Mouse (Mus musculus): ENCODE data around the gene Herc4. TPM values are rescaled to one million over a fixed set of nuclear protein-coding genes. Genes with fewer than 3 reads are reported as not detected.

Herc4 gene
- polyA plus RNA-seq, 1 experiment from 2014 or later, result 20.9 TPM

DNA sequence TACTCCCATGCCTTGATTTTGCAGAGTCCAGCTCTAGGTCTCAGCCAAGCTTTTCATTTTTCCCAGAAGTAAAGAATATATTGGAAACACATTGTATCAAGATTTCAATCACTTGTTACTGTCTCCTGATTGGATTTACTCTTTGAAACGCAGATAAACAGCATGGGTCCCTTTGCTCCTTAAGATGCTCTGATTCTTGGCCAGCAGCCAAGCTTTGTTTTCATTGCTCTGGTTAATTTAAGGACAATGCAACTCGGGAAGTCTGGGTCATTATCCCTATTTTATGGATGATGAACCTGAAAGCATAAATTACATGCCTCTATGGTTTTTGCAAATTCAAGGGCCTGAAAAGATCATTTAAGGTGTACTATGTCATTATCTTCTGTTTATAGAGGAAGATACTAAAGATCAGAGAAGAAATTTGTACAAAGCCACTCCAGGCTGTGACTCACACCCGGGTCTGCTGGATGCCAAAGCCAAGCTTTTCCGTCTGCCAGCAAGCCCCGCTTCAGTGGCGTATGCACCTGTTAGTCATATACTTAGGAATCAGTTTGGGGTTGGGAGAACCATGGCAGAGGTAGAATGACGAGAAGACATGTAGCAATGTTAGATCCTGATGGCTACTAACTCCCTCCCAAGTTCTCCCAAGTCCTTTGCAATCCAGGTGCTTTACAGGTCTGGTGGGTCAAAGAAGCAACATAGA, 22.4 kb upstream of the Herc4 start:
- Histone ChIP-seq H3K9me3 (ENCODE audit: control insufficient read depth, low read length) (no peaks in the 10 kb centered on the region), H3K36me3 (ENCODE audit: control insufficient read depth, insufficient read depth, low read length) (no peaks in the 10 kb centered on the region), H3K9ac (ENCODE audit: low read length) (no peak overlapping the region), H3K4me2 (replicated peaks; ENCODE audit: low read depth) (no peak overlapping the region), H3K27ac (replicated peaks) (no peak overlapping the region), H3K27me3 (ENCODE audit: control insufficient read depth, insufficient read depth, low read length) (no peaks in the 10 kb centered on the region), H3K4me1 (replicated peaks; ENCODE audit: control insufficient read depth, insufficient read depth) (no peaks in the 10 kb centered on the region), H3K4me3 (ENCODE audit: low read depth, low read length) (no peak overlapping the region)
- DNase-seq (ENCODE audit: low spot score) (no peak), ATAC-seq (ENCODE audit: low FRiP score, low TSS enrichment) (no peak)
- WGBS, result 66% methylated on average over 7 of the region's 7 CpGs
- TF ChIP-seq CTCF (IDR thresholded peaks at IDR 0.05; ENCODE audit: low read depth) (no peak), EP300 (optimal IDR thresholded peaks at IDR 0.05) (no peak)

DNA sequence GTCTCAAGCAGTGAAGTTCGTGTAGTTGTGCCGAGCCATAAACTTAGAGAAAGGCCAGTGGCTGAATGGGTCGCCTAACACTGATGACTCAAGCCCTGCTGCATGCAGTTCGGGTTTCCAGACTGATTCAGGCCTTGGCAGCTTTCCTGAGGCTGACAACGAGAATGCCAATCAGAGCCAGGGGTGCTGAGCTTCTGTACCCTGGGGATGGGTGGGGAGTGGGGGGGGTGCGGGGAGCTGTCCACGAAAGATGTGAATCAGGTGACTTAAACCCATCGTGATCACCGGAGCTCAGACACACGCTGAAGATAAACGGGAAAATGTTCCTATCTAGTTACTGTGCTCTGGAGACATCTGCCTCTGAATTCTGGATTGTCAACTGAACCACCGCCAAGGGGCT, 19.3 kb upstream of the Herc4 start:
- no peak overlapping the region for H3K27ac ChIP-seq (replicated peaks)
- no peaks in the 10 kb centered on the region for H3K36me3 ChIP-seq (ENCODE audit: control insufficient read depth, insufficient read depth, low read length)
- DNase-seq (ENCODE audit: low spot score), result no peak
- no peak overlapping the region for H3K4me3 ChIP-seq (ENCODE audit: low read depth, low read length)
- TF ChIP-seq CTCF (IDR thresholded peaks at IDR 0.05; ENCODE audit: low read depth) (no peak), EP300 (optimal IDR thresholded peaks at IDR 0.05) (no peak)
- ATAC-seq (ENCODE audit: low FRiP score, low TSS enrichment), result no peak
- WGBS, result 64% methylated on average over 12 of the region's 12 CpGs
- no peak overlapping the region for H3K4me2 ChIP-seq (replicated peaks; ENCODE audit: low read depth)
- H3K27me3 ChIP-seq (ENCODE audit: control insufficient read depth, insufficient read depth, low read length), result no peaks in the 10 kb centered on the region
- H3K9ac ChIP-seq (ENCODE audit: low read length), result no peak overlapping the region
- H3K9me3 ChIP-seq (ENCODE audit: control insufficient read depth, low read length), result no peaks in the 10 kb centered on the region
- H3K4me1 ChIP-seq (replicated peaks; ENCODE audit: control insufficient read depth, insufficient read depth), result no peaks in the 10 kb centered on the region

GRCm38 (mm10) chr10:63230266-63230665, 13.3 kb upstream of the Herc4 start:
- DNase-seq (ENCODE audit: low spot score) (no peak), ATAC-seq (ENCODE audit: low FRiP score, low TSS enrichment) (no peak)
- H3K27me3 ChIP-seq (ENCODE audit: control insufficient read depth, insufficient read depth, low read length), result no peaks in the 10 kb centered on the region
- no peaks in the 10 kb centered on the region for H3K36me3 ChIP-seq (ENCODE audit: control insufficient read depth, insufficient read depth, low read length)
- no peak overlapping the region for H3K4me2 ChIP-seq (replicated peaks; ENCODE audit: low read depth)
- H3K9ac ChIP-seq (ENCODE audit: low read length), result no peak overlapping the region
- H3K27ac ChIP-seq (replicated peaks), result no peak overlapping the region
- TF ChIP-seq CTCF (IDR thresholded peaks at IDR 0.05; ENCODE audit: low read depth) (no peak), EP300 (optimal IDR thresholded peaks at IDR 0.05) (no peak)
- no peak overlapping the region for H3K4me3 ChIP-seq (ENCODE audit: low read depth, low read length)
- no peaks in the 10 kb centered on the region for H3K9me3 ChIP-seq (ENCODE audit: control insufficient read depth, low read length)
- 78% methylated on average over 7 of the region's 7 CpGs for WGBS
- H3K4me1 ChIP-seq (replicated peaks; ENCODE audit: control insufficient read depth, insufficient read depth), result no peaks in the 10 kb centered on the region

DNA sequence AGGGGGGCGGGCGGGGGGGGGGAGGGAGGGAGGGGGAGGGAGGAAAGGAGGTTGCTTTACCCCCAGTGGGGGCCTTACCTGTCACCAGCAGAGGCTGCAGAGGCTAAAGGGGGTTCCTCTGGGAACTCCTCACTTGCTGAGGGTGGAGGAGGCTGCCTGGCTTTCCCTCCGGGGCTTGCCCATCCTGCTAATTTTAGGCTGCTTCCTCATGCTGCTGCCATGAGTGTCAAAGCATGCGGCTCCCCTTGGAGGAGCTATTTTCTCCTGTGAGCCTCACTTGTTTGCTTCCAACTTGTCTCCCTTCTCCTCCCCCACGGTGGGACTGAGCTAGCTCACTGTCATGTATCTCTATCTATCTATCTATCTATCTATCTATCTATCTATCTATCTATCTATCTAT, 12.8 kb upstream of the Herc4 start:
- no peaks in the 10 kb centered on the region for H3K36me3 ChIP-seq (ENCODE audit: control insufficient read depth, insufficient read depth, low read length)
- no peak overlapping the region for H3K27ac ChIP-seq (replicated peaks)
- H3K9me3 ChIP-seq (ENCODE audit: control insufficient read depth, low read length), result no peaks in the 10 kb centered on the region
- no peak overlapping the region for H3K4me3 ChIP-seq (ENCODE audit: low read depth, low read length)
- no peak overlapping the region for H3K4me2 ChIP-seq (replicated peaks; ENCODE audit: low read depth)
- H3K4me1 ChIP-seq (replicated peaks; ENCODE audit: control insufficient read depth, insufficient read depth), result no peaks in the 10 kb centered on the region
- WGBS, result 36% methylated on average over 4 of the region's 5 CpGs
- H3K27me3 ChIP-seq (ENCODE audit: control insufficient read depth, insufficient read depth, low read length), result no peaks in the 10 kb centered on the region
- ATAC-seq (ENCODE audit: low FRiP score, low TSS enrichment) (no peak), DNase-seq (ENCODE audit: low spot score) (no peak)
- H3K9ac ChIP-seq (ENCODE audit: low read length), result no peak overlapping the region
- TF ChIP-seq EP300 (optimal IDR thresholded peaks at IDR 0.05) (no peak), CTCF (IDR thresholded peaks at IDR 0.05; ENCODE audit: low read depth) (no peak)

- no peaks in the 10 kb centered on the region for H3K4me1 ChIP-seq (replicated peaks; ENCODE audit: control insufficient read depth, insufficient read depth)
- no peak for DNase-seq (ENCODE audit: low spot score)
- no peak overlapping the region for H3K9ac ChIP-seq (ENCODE audit: low read length)
- H3K27ac ChIP-seq (replicated peaks), result no peak overlapping the region
- H3K27me3 ChIP-seq (ENCODE audit: control insufficient read depth, insufficient read depth, low read length), result no peaks in the 10 kb centered on the region
- H3K4me2 ChIP-seq (replicated peaks; ENCODE audit: low read depth), result no peak overlapping the region
- WGBS, result 27% methylated on average over 5 of the region's 5 CpGs
- no peak overlapping the region for H3K4me3 ChIP-seq (ENCODE audit: low read depth, low read length)
- no peak for TF ChIP-seq EP300 (optimal IDR thresholded peaks at IDR 0.05)
- TF ChIP-seq CTCF (IDR thresholded peaks at IDR 0.05; ENCODE audit: low read depth), result no peak
- H3K36me3 ChIP-seq (ENCODE audit: control insufficient read depth, insufficient read depth, low read length), result no peaks in the 10 kb centered on the region
- H3K9me3 ChIP-seq (ENCODE audit: control insufficient read depth, low read length), result no peaks in the 10 kb centered on the region
- ATAC-seq (ENCODE audit: low FRiP score, low TSS enrichment), result no peak
These were observed 12.0 kb upstream of the Herc4 start for GRCm38 (mm10) chr10:63231630-63232029.

- Histone ChIP-seq H3K36me3 (ENCODE audit: control insufficient read depth, insufficient read depth, low read length) (no peaks in the 10 kb centered on the region), H3K4me1 (replicated peaks; ENCODE audit: control insufficient read depth, insufficient read depth) (no peaks in the 10 kb centered on the region), H3K9ac (ENCODE audit: low read length) (no peak overlapping the region), H3K4me2 (replicated peaks; ENCODE audit: low read depth) (no peak overlapping the region), H3K9me3 (ENCODE audit: control insufficient read depth, low read length) (no peaks in the 10 kb centered on the region), H3K27me3 (ENCODE audit: control insufficient read depth, insufficient read depth, low read length) (no peaks in the 10 kb centered on the region), H3K4me3 (ENCODE audit: low read depth, low read length) (no peak overlapping the region), H3K27ac (replicated peaks) (no peak overlapping the region)
- TF ChIP-seq EP300 (optimal IDR thresholded peaks at IDR 0.05), result no peak
- no peak for TF ChIP-seq CTCF (IDR thresholded peaks at IDR 0.05; ENCODE audit: low read depth)
- ATAC-seq (ENCODE audit: low FRiP score, low TSS enrichment) (no peak), DNase-seq (ENCODE audit: low spot score) (no peak)
- 84% methylated on average over 5 of the region's 5 CpGs for WGBS
These were observed 9.5 kb upstream of the Herc4 start for GRCm38 (mm10) chr10:63234133-63234532.
